Mouse (Mus musculus): ENCODE measurements around the gene Chd2. TPM values are rescaled to one million over a fixed set of nuclear protein-coding genes. Genes with fewer than 3 reads are reported as not detected.
"Not testable (repeated sequence)": the region's sequence is repeated elsewhere in the genome, so short reads cannot be mapped to it uniquely, and the experiment has no call there.

Chd2 gene
- total RNA-seq, 2 experiments from 2014 or later = 40.7 to 48.4 TPM

GRCm38 (mm10) chr7:73523183-73523582, 18.4 kb downstream of the Chd2 start:
- no peak for DNase-seq
- intact Hi-C loops (cut with DNase I) = loop anchor here (1.0 kb wide), 1 partner anchor 96 kb away; no protein-coding TSS in a partner anchor
- H3K27ac ChIP-seq = peak overlapping the region; percentile 87
- H3K4me3 ChIP-seq = no peak overlapping the region
- no peak for TF ChIP-seq CTCF (IDR thresholded peaks at IDR 0.05)

GRCm38 (mm10) chr7:73521277-73522193, 20.1 kb downstream of the Chd2 start:
- TF ChIP-seq CTCF (IDR thresholded peaks at IDR 0.05) = no peak
- H3K27ac ChIP-seq = peak overlapping the region; percentile 87
- intact Hi-C loops (cut with DNase I) = no loop called here
- peak; percentile 69 for DNase-seq
- H3K4me3 ChIP-seq = peak overlapping the region; percentile 15

GRCm38 (mm10) chr7:73520231-73520630, 21.4 kb downstream of the Chd2 start:
- H3K4me3 ChIP-seq = no peak overlapping the region
- no peak for TF ChIP-seq CTCF (IDR thresholded peaks at IDR 0.05)
- peak overlapping the region; percentile 87 for H3K27ac ChIP-seq
- DNase-seq = no peak
- intact Hi-C loops (cut with DNase I) = no loop called here

DNA sequence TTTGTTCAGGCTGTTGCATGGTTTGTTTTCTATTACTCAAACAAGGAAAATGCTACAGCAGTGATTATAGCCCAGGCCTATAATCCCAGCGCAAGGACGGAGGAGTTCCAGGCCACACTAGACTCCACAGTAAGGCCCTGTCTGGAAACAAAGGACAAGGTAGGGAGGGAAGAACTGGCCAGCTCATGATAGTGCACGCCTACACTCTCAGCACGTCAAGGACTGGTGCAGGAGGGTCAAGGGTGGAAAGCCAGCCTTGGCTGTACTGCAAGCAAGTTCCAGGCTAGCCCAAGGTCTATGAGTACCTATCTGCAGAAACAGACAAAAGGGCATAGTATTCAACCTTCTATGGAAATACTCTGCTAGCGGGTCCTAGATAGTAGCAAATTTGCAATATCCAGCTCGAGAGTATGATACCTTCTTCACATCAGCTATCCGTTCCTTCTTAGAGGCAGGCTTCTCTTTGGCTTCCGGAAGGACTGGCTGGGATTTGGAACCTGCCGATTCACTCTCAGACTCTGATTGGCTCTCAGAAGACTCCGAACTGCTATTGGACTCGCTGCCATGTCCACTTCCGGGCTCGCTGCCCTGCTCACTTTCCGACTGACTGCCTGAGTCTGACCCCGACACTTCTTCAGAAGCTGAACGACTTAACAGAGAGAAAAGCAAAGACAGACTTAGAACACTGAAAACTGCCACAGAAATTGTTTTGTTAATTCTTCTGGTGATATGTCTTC, 22.4 kb downstream of the Chd2 start:
- no peak for TF ChIP-seq CTCF (IDR thresholded peaks at IDR 0.05)
- DNase-seq = peak; percentile 44
- intact Hi-C loops (cut with DNase I) = no loop called here
- peak overlapping the region; percentile 87 for H3K27ac ChIP-seq
- H3K4me3 ChIP-seq = no peak overlapping the region

- peak overlapping the region; percentile 82; the same call in 1 of the 2 replicates for H3K27ac ChIP-seq
- DNase-seq; intact Hi-C loops (cut with DNase I); H3K4me3 ChIP-seq: not testable (repeated sequence)
These were observed 23.2 kb downstream of the Chd2 start for GRCm38 (mm10) chr7:73518373-73518980.

DNA sequence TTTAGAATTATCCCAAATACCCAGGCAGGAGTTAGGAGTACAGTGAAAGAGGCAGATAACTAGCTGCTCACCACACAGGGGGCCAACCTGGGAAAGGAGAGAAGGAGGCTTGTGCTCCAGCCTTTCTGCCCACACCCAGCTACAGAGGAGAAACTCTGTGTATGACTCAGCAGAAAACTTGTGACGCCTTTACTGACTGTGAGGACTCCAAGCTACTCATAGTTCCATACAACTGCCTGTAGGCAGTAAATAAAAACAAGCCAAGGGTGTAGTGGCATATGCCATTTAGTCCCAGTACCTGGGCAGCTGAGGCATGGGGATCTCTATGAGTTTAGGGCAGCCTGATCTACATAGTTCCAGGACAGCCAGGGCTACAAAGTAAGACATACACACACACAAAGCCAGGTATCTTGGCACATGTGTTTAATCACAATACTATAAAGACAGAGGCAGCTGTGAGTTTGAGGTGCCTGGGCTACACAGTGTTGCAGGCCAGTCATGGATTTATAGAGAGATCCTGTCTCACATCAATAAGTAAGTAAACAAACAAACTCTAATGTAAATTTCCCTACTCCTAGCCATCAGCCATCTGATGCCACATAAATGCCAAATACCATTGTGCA, 24.1 kb downstream of the Chd2 start:
- peak overlapping the region; percentile 82 for H3K27ac ChIP-seq
- no peak for DNase-seq
- TF ChIP-seq CTCF (IDR thresholded peaks at IDR 0.05) = no peak
- intact Hi-C loops (cut with DNase I) = no loop called here
- H3K4me3 ChIP-seq = peak overlapping the region; percentile 33

DNA sequence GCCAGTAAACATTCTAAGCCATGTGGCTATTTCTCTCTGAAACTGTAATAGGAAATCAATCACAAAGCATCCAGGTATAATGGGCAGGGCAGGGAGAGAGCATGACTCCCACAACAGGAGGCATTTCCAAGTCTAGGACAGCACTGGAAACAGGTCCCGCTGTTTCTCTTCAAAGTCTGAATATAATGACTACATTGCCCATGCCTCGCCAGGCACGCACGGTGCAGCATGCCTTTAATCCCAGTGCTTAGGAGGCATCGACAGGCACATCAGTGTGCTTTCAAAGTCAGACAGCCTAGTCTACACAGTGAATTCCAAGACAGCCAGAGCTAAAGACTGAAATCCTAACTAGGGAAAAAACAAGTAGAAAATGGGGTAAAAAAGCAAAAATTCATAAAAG, 24.8 kb downstream of the Chd2 start:
- Histone ChIP-seq H3K27ac (peak overlapping the region; percentile 82), H3K4me3 (peak overlapping the region; percentile 33)
- DNase-seq = no peak
- intact Hi-C loops (cut with DNase I) = no loop called here
- TF ChIP-seq CTCF (IDR thresholded peaks at IDR 0.05) = no peak

- intact Hi-C loops (cut with DNase I) = loop anchor here (5.0 kb wide), 1 partner anchor 42 kb away; no protein-coding TSS in a partner anchor
- Histone ChIP-seq H3K4me3 (no peak overlapping the region), H3K27ac (peak overlapping the region; percentile 53)
- no peak for TF ChIP-seq CTCF (IDR thresholded peaks at IDR 0.05)
- no peak for DNase-seq
These were observed 27.1 kb downstream of the Chd2 start for GRCm38 (mm10) chr7:73514560-73514959.

DNA sequence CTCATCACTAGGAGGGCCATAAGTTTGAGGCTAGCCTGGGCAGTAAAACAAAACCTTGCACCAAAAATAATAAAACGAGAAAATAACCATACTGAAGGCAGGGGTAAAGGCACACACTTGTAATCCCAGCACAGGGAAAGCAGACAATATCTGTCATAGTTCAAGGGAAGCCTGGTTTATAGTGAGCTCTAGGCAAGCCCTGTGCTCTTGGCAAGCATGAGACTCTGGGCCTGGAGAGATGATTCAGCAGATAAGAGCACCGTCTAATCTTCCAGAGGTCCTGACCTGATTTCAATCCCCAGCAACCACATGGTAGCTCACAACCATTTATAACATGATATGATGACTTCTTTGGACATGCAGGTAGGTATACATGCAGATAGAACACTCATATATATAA, 29.2 kb downstream of the Chd2 start:
- Histone ChIP-seq H3K27ac (peak overlapping the region; percentile 73), H3K4me3 (0 out of 2 replicates have a peak overlapping the region, but pooled peaks have one; percentile 15)
- intact Hi-C loops (cut with DNase I) = loop anchor here (5.0 kb wide), 1 partner anchor 40 kb away; no protein-coding TSS in a partner anchor
- no peak for TF ChIP-seq CTCF (IDR thresholded peaks at IDR 0.05)
- DNase-seq = peak; percentile 46

GRCm38 (mm10) chr7:73508688-73509087, 32.9 kb downstream of the Chd2 start:
- intact Hi-C loops (cut with DNase I) = no loop called here
- Histone ChIP-seq H3K27ac (0 out of 2 replicates have a peak overlapping the region, but pooled peaks have one; percentile 16), H3K4me3 (no peak overlapping the region)
- TF ChIP-seq CTCF (IDR thresholded peaks at IDR 0.05) = no peak
- no peak for DNase-seq

GRCm38 (mm10) chr7:73507491-73507890, 34.1 kb downstream of the Chd2 start:
- H3K4me3 ChIP-seq = no peak overlapping the region
- peak overlapping the region; percentile 60 for H3K27ac ChIP-seq
- intact Hi-C loops (cut with DNase I) = no loop called here
- DNase-seq = peak; percentile 72
- TF ChIP-seq CTCF (IDR thresholded peaks at IDR 0.05) = no peak

GRCm38 (mm10) chr7:73506852-73507251, 34.8 kb downstream of the Chd2 start:
- no peak for DNase-seq
- Histone ChIP-seq H3K4me3 (no peak overlapping the region), H3K27ac (no peak overlapping the region)
- peak; percentile 40 for TF ChIP-seq CTCF (IDR thresholded peaks at IDR 0.05)
- intact Hi-C loops (cut with DNase I) = no loop called here

Measured in gastrocnemius, adult 2 months (tissue).